Mouse (Mus musculus) heart, adult 9 months (tissue): Measurements from ENCODE around the gene Ppp1r8.

Source experiments
- DNase-seq, 2 experiments: peaks; one replicate each; pipeline ENCODE4 v3.0.0; 2022; ENCODE audit warnings: low spot score in 2 of 2

The Ppp1r8 gene

GRCm38 (mm10) chr4:132842970-132843704 is at the start of gene Ppp1r8:
Gene Ppp1r8 (minus strand): TSS chr4:132843169.
- DNase-seq = peak; percentile 89 to 92

GRCm38 (mm10) chr4:132884844-132885374 is 41.9 kb upstream of the Ppp1r8 start:
- no peak for DNase-seq

- peak; percentile 91 to 93 for DNase-seq
Measured at GRCm38 (mm10) chr4:132884064-132884843, 41.3 kb upstream of the Ppp1r8 start, which contains the start of gene Stx12. Gene Stx12 (minus strand): TSS chr4:132884509.

GRCm38 (mm10) chr4:132883561-132884063 is 40.6 kb upstream of the Ppp1r8 start:
- peak in 1 of 2 experiments; percentile 11 for DNase-seq

GRCm38 (mm10) chr4:132874363-132875097 is 31.6 kb upstream of the Ppp1r8 start:
- DNase-seq = no peak

GRCm38 (mm10) chr4:132873481-132874362 is 30.8 kb upstream of the Ppp1r8 start:
- no peak for DNase-seq

- no peak for DNase-seq
Measured at GRCm38 (mm10) chr4:132871116-132871515, 28.1 kb upstream of the Ppp1r8 start.

GRCm38 (mm10) chr4:132864856-132865255 is 21.9 kb upstream of the Ppp1r8 start:
- no peak for DNase-seq

- DNase-seq = no peak
Measured at GRCm38 (mm10) chr4:132863012-132863411, 20.0 kb upstream of the Ppp1r8 start.

- no peak for DNase-seq
Measured at GRCm38 (mm10) chr4:132860880-132861279, 17.9 kb upstream of the Ppp1r8 start.

- no peak for DNase-seq
Measured at GRCm38 (mm10) chr4:132843705-132844071, 719 bp upstream of the Ppp1r8 start.

- peak; percentile 8 to 15 for DNase-seq
Measured at GRCm38 (mm10) chr4:132842281-132842906, 575 bp downstream of the Ppp1r8 start.

- DNase-seq = no peak
Measured at GRCm38 (mm10) chr4:132841493-132841892, 1.5 kb downstream of the Ppp1r8 start.

- DNase-seq = peak; percentile 49 to 62
Measured at GRCm38 (mm10) chr4:132823614-132824366, 19.2 kb downstream of the Ppp1r8 start.

GRCm38 (mm10) chr4:132818442-132818841 is 24.5 kb downstream of the Ppp1r8 start:
- no peak for DNase-seq

- DNase-seq = no peak
Measured at GRCm38 (mm10) chr4:132816855-132817254, 26.1 kb downstream of the Ppp1r8 start.

GRCm38 (mm10) chr4:132816404-132816803 is 26.6 kb downstream of the Ppp1r8 start:
- DNase-seq = peak in 1 of 2 experiments; percentile 38

GRCm38 (mm10) chr4:132809621-132810020 is 33.3 kb downstream of the Ppp1r8 start:
- no peak for DNase-seq
